Mouse (Mus musculus) ES-E14 (cell line): ENCODE measurements around the gene Zfp784. TPM values are rescaled to one million over a fixed set of nuclear protein-coding genes. Genes with fewer than 3 reads are reported as not detected.
A peak's percentile ranks its signal among the peaks of the same experiment; 100 is the strongest.

ENCODE experiments used
- DNase-seq: peaks from one replicate; pipeline ENCODE4 v3.0.0-alpha.2; 2013; ENCODE audit warnings: low read depth, low spot score
- H3K27ac ChIP-seq: 2 replicates; pipeline ENCODE4 v1.5.1; 2012; ENCODE audit warnings: low read depth, mild to moderate bottlenecking, low read length, moderate library complexity, mixed read lengths; ENCODE audit not compliant: poor library complexity, insufficient read depth, severe bottlenecking
- H3K36me3 ChIP-seq: 2 replicates; pipeline ENCODE4 v1.6.1; 2012; ENCODE audit warnings: mild to moderate bottlenecking, low read length, moderate library complexity, mixed read lengths; ENCODE audit not compliant: control insufficient read depth, poor library complexity, insufficient read depth, severe bottlenecking
- H3K4me1 ChIP-seq, 2 experiments: fragments of 150-350 bp in 1 of 2; sonication (generic) in 1 of 2; 2 replicates each; pipeline ENCODE4 v1.6.1; 2012; ENCODE audit warnings: low read length in 2 of 2, mild to moderate bottlenecking in 1 of 2, mixed read lengths in 1 of 2; ENCODE audit not compliant: control insufficient read depth in 2 of 2, insufficient read depth in 2 of 2, poor library complexity in 1 of 2
- H3K4me3 ChIP-seq, 2 experiments: fragments of 150-350 bp in 1 of 2; sonication (generic) in 1 of 2; 2 replicates each; pipeline ENCODE4 v1.5.1; 2012; ENCODE audit warnings: low read length in 2 of 2, low read depth in 1 of 2, mild to moderate bottlenecking in 1 of 2, mixed read lengths in 1 of 2; ENCODE audit not compliant: insufficient read depth in 1 of 2, poor library complexity in 1 of 2, severe bottlenecking in 1 of 2
- H3K9ac ChIP-seq: 2 replicates; pipeline ENCODE4 v1.6.1; 2012; ENCODE audit warnings: low read depth, mild to moderate bottlenecking, low read length, mixed read lengths; ENCODE audit not compliant: poor library complexity, insufficient read depth, severe bottlenecking
- H3K9me3 ChIP-seq: fragments of 150-350 bp; sonication (generic); 2 replicates; pipeline ENCODE4 v1.6.1; 2012; ENCODE audit warnings: low read depth, mild to moderate bottlenecking, low read length; ENCODE audit not compliant: control insufficient read depth, insufficient read depth
- CHD2 ChIP-seq: IDR thresholded peaks from 2 replicates; pipeline ENCODE4 v1.6.1; 2014; ENCODE audit warnings: mild to moderate bottlenecking, low read depth, low read length, inconsistent platforms
- HCFC1 ChIP-seq: IDR thresholded peaks from 2 replicates; pipeline ENCODE4 v1.6.1; 2012; ENCODE audit warnings: low read length, inconsistent platforms, borderline replicate concordance; ENCODE audit not compliant: insufficient read depth
- MAFK ChIP-seq: IDR thresholded peaks from 2 replicates; pipeline ENCODE4 v1.6.1; 2014; ENCODE audit warnings: mild to moderate bottlenecking, low read depth, low read length, inconsistent platforms; ENCODE audit not compliant: insufficient read depth
- ZC3H11A ChIP-seq: IDR thresholded peaks from 2 replicates; pipeline ENCODE4 v1.6.1; 2012; ENCODE audit warnings: low read depth, mild to moderate bottlenecking, inconsistent platforms, low read length, borderline replicate concordance
- ZNF384 ChIP-seq: IDR thresholded peaks from 2 replicates; pipeline ENCODE4 v1.6.1; 2012; ENCODE audit warnings: low read depth, low read length, inconsistent platforms
- in situ Hi-C, 2 experiments: fragments of 600-800 bp; cut with MboI; formaldehyde crosslinking; loops; one replicate each; pipeline ENCODE4 v1.15.1; 2025; ENCODE audit warnings: low sequenced_read_pairs in 2 of 2, inconsistent platforms in 1 of 2; ENCODE audit not compliant: unreplicated experiment in 2 of 2
- total RNA-seq: library from RNA; depleted of rRNA; stranded (reverse); fragments of 300-350 nt; gene quantifications from 2 replicates; pipeline ENCODE4 v1.2.3, GENCODE M21; 2012

The Zfp784 gene
- total RNA-seq, 1 experiment, result 0.71 TPM

GRCm38 (mm10) chr7:5060239-5060731, 22.0 kb upstream of the Zfp784 start:
- no peak for DNase-seq
- in situ Hi-C loops, result no loop called here
- Histone ChIP-seq H3K4me3 (peak overlapping the region; percentile 86 to 94), H3K36me3 (peaks cover 3% of the 10 kb centered on the region; the same call in 1 of the 2 replicates), H3K27ac (peak overlapping the region; percentile 99), H3K9ac (peak overlapping the region; percentile 99), H3K9me3 (no peaks in the 10 kb centered on the region), H3K4me1 (peaks cover 0 to 11% of the 10 kb centered on the region in 2 experiments; a peak in 2 of 4 replicates)
- TF ChIP-seq MAFK, result no peak
- no peak for TF ChIP-seq ZNF384
- no peak for TF ChIP-seq ZC3H11A
- no peak for TF ChIP-seq CHD2
- no peak for TF ChIP-seq HCFC1

DNA sequence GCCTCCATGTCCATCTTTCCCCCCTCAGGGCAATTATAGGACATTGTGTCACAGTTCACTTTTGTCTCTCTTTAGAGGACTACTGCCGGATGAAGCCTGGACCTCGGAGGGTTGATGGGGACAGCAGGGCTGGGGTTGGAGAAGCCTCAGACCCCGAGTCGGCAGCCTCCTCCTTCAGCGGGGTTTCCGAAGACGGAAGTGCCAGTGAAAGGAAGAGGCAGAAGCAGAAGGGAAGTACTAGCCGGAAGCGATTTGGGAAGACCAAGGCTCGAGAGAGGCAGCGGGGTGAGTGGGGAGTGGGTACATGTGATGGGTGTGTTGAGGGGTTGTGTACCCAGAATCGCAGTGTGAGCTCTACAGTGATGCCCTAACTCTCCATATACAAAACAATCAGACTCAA, 21.2 kb upstream of the Zfp784 start:
- H3K4me3 ChIP-seq, result no peak overlapping the region
- no peak for TF ChIP-seq CHD2
- no peak for TF ChIP-seq ZC3H11A
- TF ChIP-seq ZNF384, result no peak
- TF ChIP-seq MAFK, result no peak
- H3K36me3 ChIP-seq, result peaks cover 2% of the 10 kb centered on the region; the same call in 1 of the 2 replicates
- peaks cover 0 to 10% of the 10 kb centered on the region in 2 experiments; a peak in 2 of 4 replicates for H3K4me1 ChIP-seq
- in situ Hi-C loops, result no loop called here
- DNase-seq, result no peak
- H3K9me3 ChIP-seq, result no peaks in the 10 kb centered on the region
- no peak overlapping the region for H3K27ac ChIP-seq
- H3K9ac ChIP-seq, result no peak overlapping the region; the same call in 1 of the 2 replicates

- H3K36me3 ChIP-seq, result peaks cover 2% of the 10 kb centered on the region; the same call in 1 of the 2 replicates
- DNase-seq, result no peak
- H3K9ac ChIP-seq, result no peak overlapping the region
- in situ Hi-C loops, result no loop called here
- TF ChIP-seq HCFC1 (no peak), ZC3H11A (no peak), ZNF384 (no peak), CHD2 (no peak)
- H3K9me3 ChIP-seq, result no peaks in the 10 kb centered on the region
- H3K4me3 ChIP-seq, result no peak overlapping the region
- peaks cover 0 to 11% of the 10 kb centered on the region in 2 experiments; a peak in 2 of 4 replicates for H3K4me1 ChIP-seq
- H3K27ac ChIP-seq, result no peak overlapping the region
These were observed 20.4 kb upstream of the Zfp784 start for GRCm38 (mm10) chr7:5058631-5059030.

DNA sequence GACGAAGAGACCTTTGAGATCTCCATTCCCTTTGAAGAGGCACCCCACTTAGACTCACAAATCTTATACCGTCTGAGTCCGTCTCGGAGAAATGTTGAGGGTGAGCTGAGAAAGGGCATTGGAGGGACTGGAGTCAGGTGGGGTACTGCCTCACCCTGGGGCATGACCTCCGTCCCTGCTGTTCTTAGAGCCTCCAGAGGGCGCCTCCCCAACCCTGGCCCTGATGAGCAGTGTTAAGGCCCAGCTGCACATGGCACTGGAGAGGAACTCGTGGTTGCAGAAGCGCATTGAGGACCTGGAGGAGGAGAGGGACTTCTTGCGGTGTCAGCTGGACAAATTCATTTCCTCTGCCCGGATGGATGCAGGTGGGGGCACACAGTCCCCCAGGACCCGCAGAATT, 19.6 kb upstream of the Zfp784 start:
- Histone ChIP-seq H3K27ac (no peak overlapping the region), H3K9me3 (no peaks in the 10 kb centered on the region), H3K36me3 (peaks cover 2% of the 10 kb centered on the region; the same call in 1 of the 2 replicates), H3K9ac (no peak overlapping the region), H3K4me1 (peaks cover 0 to 11% of the 10 kb centered on the region in 2 experiments; a peak in 1 of 4 replicates), H3K4me3 (no peak overlapping the region)
- TF ChIP-seq ZC3H11A, result no peak
- no peak for TF ChIP-seq CHD2
- TF ChIP-seq MAFK, result no peak
- no peak for TF ChIP-seq ZNF384
- no peak for TF ChIP-seq HCFC1
- no peak for DNase-seq
- in situ Hi-C loops, result no loop called here

GRCm38 (mm10) chr7:5057381-5057780, 19.1 kb upstream of the Zfp784 start:
- H3K27ac ChIP-seq, result no peak overlapping the region
- peaks cover 0 to 11% of the 10 kb centered on the region in 2 experiments; a peak in 1 of 4 replicates for H3K4me1 ChIP-seq

More at GRCm38 (mm10) chr7:5057381-5057780, 19.1 kb upstream of the Zfp784 start:
- Histone ChIP-seq H3K9ac (0 out of 2 replicates have a peak overlapping the region, but pooled peaks have one; percentile 82), H3K36me3 (peaks cover 2% of the 10 kb centered on the region; the same call in 1 of the 2 replicates), H3K9me3 (no peaks in the 10 kb centered on the region), H3K4me3 (peak overlapping the region; percentile 51 to 75)
- in situ Hi-C loops, result no loop called here
- DNase-seq, result no peak
- TF ChIP-seq MAFK (no peak), ZC3H11A (no peak), CHD2 (no peak), ZNF384 (no peak), HCFC1 (no peak)
